Mouse (Mus musculus) left cerebral cortex, adult 8-10 months (tissue): ENCODE measurements around the gene Gm49358. TPM values are rescaled to one million over a fixed set of nuclear protein-coding genes. Genes with fewer than 3 reads are reported as not detected.

Experiments
- DNase-seq, 2 experiments: peaks; one replicate each; pipeline ENCODE4 v3.0.0; 2022; ENCODE audit warnings: low spot score in 2 of 2
- total RNA-seq, 4 experiments: library from RNA; stranded (reverse); gene quantifications; 2 replicates each; pipeline ENCODE4 v1.2.4; 2022

Gm49358 gene
- total RNA-seq, 4 experiments from 2014 or later = 13.9 to 25.5 (median 20.2) TPM

DNA sequence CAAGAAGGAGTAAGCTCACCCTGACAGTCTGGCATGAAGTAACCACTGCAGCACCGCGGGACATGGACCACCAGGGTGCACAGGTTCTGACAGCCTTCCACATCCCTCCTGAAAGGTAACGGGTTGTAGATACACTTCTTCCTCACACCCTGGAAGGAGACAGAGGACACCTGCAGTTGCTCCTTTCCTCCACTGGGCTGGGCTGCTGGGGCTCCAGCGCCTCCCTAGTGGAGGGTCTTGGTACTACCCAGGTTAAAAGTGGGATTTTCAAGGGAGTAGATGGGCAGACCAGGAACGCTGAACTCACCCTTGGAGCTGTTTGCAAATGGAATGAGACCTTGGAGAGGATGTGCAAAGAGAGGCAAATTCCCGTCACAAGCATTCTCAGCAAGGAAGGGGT lies 99.7 kb downstream of the Gm49358 start:
- DNase-seq = no peak

DNA sequence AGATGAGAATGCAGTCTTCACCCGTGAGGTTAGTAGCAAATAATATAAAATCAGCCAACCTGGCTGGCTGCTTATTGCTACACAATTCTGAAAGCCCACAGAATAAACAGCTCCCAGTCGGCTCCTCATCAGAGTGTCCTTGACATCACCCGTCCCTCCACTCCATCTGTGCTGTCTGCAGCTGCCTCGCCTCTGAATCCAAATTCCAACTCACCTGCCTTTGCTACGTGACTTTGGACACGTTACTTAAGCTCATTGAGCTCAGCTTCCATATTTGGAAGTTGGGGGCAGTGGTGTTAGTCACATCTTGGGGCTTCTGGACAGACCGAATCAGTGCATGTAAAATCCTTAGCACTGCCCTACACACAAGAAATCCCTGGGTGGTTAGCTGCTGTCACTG lies 108.3 kb downstream of the Gm49358 start:
- DNase-seq = no peak

DNA sequence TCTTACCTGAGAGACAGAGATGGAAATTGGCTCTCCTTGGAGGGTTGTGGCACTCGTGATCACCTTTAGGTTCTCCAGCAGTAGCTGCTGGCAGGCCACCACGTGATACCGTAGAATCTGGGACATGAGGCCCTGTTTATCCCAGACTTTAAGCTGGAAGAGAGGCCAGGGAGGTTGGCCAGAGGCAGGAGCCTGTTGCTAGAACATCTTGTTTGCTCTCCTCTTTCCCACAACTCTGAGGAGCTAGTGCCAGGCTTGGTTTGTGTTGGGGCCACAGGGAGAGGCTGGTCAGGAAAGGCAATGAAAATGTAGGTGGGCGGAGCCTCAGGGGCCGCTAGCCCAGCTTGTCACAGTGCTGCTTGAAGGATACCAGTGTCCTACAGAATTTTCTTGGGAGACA lies 108.8 kb downstream of the Gm49358 start:
- DNase-seq = no peak

- DNase-seq = no peak
These were observed 114.9 kb downstream of the Gm49358 start for GRCm38 (mm10) chr10:86878721-86879120.

DNA sequence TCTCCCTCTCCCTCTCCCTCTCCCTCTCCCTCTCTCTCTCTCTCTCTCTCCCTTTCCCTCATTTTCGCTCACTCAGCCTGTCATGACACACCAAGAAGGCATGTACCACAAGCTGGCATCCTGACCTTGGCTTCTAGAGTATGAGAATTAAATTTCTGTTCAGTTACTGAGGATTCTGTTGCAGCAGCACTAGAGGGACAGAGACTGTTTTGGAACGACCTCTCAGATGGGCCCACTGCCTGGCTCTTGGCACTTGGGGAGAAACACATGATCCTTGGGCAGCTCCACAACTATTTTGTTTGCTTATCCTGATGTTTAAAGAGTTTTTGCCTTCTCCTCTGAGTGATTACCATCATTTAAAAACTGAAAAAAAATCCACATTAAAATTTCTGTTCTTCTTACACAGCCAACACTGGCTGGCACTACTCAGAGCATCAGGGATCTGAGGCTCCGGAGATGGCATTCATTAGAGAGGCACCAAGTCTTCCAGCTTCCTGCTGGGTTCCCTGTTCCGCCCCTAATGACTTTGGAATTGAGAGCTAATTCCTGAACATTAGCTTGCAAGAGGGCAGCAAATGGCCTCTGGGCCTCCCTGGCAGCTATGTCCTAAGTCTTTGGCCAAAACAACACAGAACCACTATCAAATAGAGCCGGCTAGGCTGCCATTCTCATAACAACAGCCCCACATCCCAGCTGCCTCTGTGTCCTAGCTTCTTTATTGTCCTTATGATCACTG lies 116.5 kb downstream of the Gm49358 start:
- DNase-seq = no peak

DNA sequence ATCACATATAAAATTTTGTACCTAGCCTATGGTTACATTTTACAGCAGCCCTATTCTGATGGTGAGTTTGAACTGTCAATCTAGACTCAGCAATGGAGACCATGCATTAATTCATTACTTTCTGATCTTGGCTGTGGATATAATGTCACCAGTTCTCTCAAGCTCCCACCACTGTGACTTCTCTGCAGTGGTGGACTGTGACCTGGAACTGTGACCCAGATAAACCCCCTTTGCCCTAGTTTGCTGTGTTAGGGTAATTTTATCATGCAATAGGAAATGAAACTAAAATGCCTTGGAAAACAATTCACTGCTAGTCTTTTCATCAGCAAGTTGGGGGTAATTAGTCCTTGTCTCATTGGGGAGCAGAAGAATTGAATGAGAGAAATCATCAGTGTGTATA lies 117.7 kb downstream of the Gm49358 start:
- no peak for DNase-seq

Other genes with a start within 250 kb of the Gm49358 start
- 100 to 1,000 TPM; 269 to 329 (median 300) TPM for gene Hsp90b1, start 58.5 kb upstream of the Gm49358 start, total RNA-seq
- 1 to 10 TPM; 1.1 to 2.6 (median 1.8) TPM for gene Ttc41, start 58.2 kb upstream of the Gm49358 start, total RNA-seq
- 10 to 100 TPM; 62.2 to 70.5 (median 66.3) TPM for gene Nt5dc3, start 15.0 kb downstream of the Gm49358 start, total RNA-seq
- gene Stab2, start 244.1 kb downstream of the Gm49358 start, total RNA-seq = under 1 TPM; 0.38 to 0.59 (median 0.47) TPM